ENCODE assay signal across 10 mouse cellular contexts in genomic region chr2:173937531-173938439, GRCm38 (mm10).
DNase-seq lines count a peak whose midpoint lies in the region.
"Had no signal": no experiment of that assay in that cellular context is flagged by ENCODE, and none has a peak within 500 bp of the region (broad histone marks: within the 10 kb centered on the region; RNA-seq: fewer than 3 reads in every experiment).

No protein-coding gene starts in this region.

- peaks cover 32% of the 10 kb centered on the region for H3K4me1 ChIP-seq in limb, embryonic 10.5 days
- H3K4me1 ChIP-seq: liver, embryonic 13.5 days had no signal

- H3K27ac ChIP-seq in limb, embryonic 10.5 days = peak overlapping the region; percentile 80
- H3K27ac ChIP-seq: liver, embryonic 13.5 days had no signal

- WGBS in limb, embryonic 10.5 days = 58% methylated on average over 18 of the region's 18 CpGs

- intact Hi-C loops in heart, postnatal 36 days (cut with DNase I) = no loop called here

- no peaks in the 10 kb centered on the region for H3K36me3 ChIP-seq in limb, embryonic 10.5 days
- H3K36me3 ChIP-seq: liver, embryonic 13.5 days had no signal

- H3K4me3 ChIP-seq in limb, embryonic 10.5 days = no peak overlapping the region
- H3K4me3 ChIP-seq: liver, embryonic 13.5 days had no signal

- peak; percentile 14 for DNase-seq in heart, postnatal 4 days
- no peak for DNase-seq in heart, postnatal 36 days
- DNase-seq in right cerebral cortex, postnatal 10 days (ENCODE audit: low spot score in 2 of 2) = peak; percentile 64 to 70
- DNase-seq in right cerebral cortex, postnatal 36 days (ENCODE audit: low spot score in 2 of 2) = no peak
- peak; percentile 45 for DNase-seq in limb, embryonic 10.5 days (ENCODE audit: low spot score)
- peak; percentile 51 for DNase-seq in retina, embryonic 14.5 days (ENCODE audit: low spot score)
- no peak for DNase-seq in frontal cortex, postnatal 10 days (ENCODE audit: low spot score in 2 of 2)
- no peak for DNase-seq in Muller cell, postnatal 12 days (ENCODE audit: inconsistent ontology term)
- DNase-seq: cerebellum, adult 18-20 months; liver, embryonic 13.5 days had no signal

- no peaks in the 10 kb centered on the region for H3K27me3 ChIP-seq in limb, embryonic 10.5 days (ENCODE audit: low read depth, poor library complexity, severe bottlenecking)
- H3K27me3 ChIP-seq: liver, embryonic 13.5 days had no signal

- H3K9me3 ChIP-seq in limb, embryonic 10.5 days (replicated peaks) = no peaks in the 10 kb centered on the region
- H3K9me3 ChIP-seq: liver, embryonic 13.5 days had no signal

Comparison
In these comparisons a context has a peak if more than half of its experiments do, and no peak if none do; other contexts are left out.
1. DNase-seq: peak in heart, postnatal 4 days (single experiment), right cerebral cortex, postnatal 10 days (2 of 2), limb, embryonic 10.5 days (single experiment) and retina, embryonic 14.5 days (single experiment); none in heart, postnatal 36 days (0 of 2), right cerebral cortex, postnatal 36 days (0 of 2), frontal cortex, postnatal 10 days (0 of 2) and Muller cell, postnatal 12 days (single experiment).